Mouse (Mus musculus): ENCODE data around the gene Kansl1l. TPM values are rescaled to one million over a fixed set of nuclear protein-coding genes. Genes with fewer than 3 reads are reported as not detected.
"Not testable (repeated sequence)": the region's sequence is repeated elsewhere in the genome, so short reads cannot be mapped to it uniquely, and the experiment has no call there.

The Kansl1l gene
- polyA plus RNA-seq, 1 experiment from 2014 or later = 19.2 TPM

GRCm38 (mm10) chr1:66768764-66769163 lies 48.6 kb downstream of the Kansl1l start:
- Histone ChIP-seq H3K4me1 (no peaks in the 10 kb centered on the region), H3K4me2 (replicated peaks) (no peak overlapping the region), H3K9me3 (no peaks in the 10 kb centered on the region), H3K27me3 (replicated peaks) (no peaks in the 10 kb centered on the region), H3K4me3 (no peak overlapping the region), H3K9ac (no peak overlapping the region), H3K36me3 (peaks cover 10% of the 10 kb centered on the region; the same call in 1 of the 2 replicates), H3K27ac (no peak overlapping the region)
- no peak for ATAC-seq (ENCODE audit: low FRiP score, low read depth)
- WGBS = 86% methylated on average over 1 of the region's 1 CpGs

- H3K27ac ChIP-seq = no peak overlapping the region
- no peaks in the 10 kb centered on the region for H3K9me3 ChIP-seq
- H3K4me2 ChIP-seq (replicated peaks) = no peak overlapping the region
- no peak overlapping the region for H3K9ac ChIP-seq
- WGBS = 86% methylated on average over 1 of the region's 1 CpGs
- ATAC-seq (ENCODE audit: low FRiP score, low read depth) = no peak
- no peaks in the 10 kb centered on the region for H3K27me3 ChIP-seq (replicated peaks)
- H3K4me3 ChIP-seq = no peak overlapping the region
- peaks cover 14% of the 10 kb centered on the region for H3K36me3 ChIP-seq
- no peaks in the 10 kb centered on the region for H3K4me1 ChIP-seq
These were observed 86.8 kb downstream of the Kansl1l start for GRCm38 (mm10) chr1:66730581-66730980.

DNA sequence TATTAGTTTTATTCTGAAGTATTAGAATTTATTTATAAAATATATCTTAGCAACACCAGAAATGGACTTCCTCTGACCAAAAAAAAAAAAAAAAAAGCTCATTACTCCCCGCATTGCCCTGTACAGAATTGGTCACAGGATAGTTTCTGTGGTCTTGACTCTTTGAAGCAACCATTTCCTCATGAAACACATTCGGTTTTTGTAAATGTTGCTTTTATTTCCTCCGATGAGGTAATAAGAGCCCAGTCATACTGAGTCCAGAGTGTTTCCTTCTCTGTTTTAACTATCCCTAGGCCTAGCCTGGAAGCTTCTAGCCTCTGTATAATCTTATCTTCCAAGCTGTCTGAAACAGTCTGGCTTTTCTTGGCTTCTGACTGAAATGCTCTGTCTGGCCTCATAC lies 104.5 kb downstream of the Kansl1l start:
- Histone ChIP-seq H3K4me3 (no peak overlapping the region), H3K27me3 (replicated peaks) (no peaks in the 10 kb centered on the region), H3K4me1 (no peaks in the 10 kb centered on the region), H3K9me3 (no peaks in the 10 kb centered on the region), H3K9ac (no peak overlapping the region), H3K4me2 (replicated peaks) (no peak overlapping the region), H3K27ac (no peak overlapping the region), H3K36me3 (peaks cover 39% of the 10 kb centered on the region)
- 94% methylated on average over 3 of the region's 3 CpGs for WGBS
- ATAC-seq (ENCODE audit: low FRiP score, low read depth) = no peak

DNA sequence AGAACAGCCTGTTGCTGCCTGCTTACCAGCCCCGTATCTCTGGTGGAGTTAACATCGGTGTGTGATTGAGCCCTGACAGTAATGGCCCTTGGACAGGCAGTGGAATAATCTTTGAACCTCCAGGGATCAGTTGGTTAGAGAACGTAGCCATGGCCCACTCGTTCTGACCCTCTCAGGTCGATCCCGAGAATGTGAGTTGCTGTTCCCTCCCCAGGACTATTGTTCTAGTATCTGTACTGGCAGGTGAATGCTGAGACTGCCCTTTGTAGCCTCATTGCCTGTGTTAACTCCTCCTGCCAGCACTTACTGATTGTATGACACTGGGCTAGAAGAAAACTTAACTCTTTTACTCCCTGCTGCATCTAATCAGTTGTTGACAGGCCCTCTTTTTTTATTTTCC lies 112.8 kb downstream of the Kansl1l start:
- H3K4me1 ChIP-seq = peaks cover 8% of the 10 kb centered on the region
- no peak for ATAC-seq (ENCODE audit: low FRiP score, low read depth)
- WGBS = 43% methylated on average over 6 of the region's 6 CpGs

GRCm38 (mm10) chr1:66702623-66703345 lies 114.6 kb downstream of the Kansl1l start:
- Histone ChIP-seq H3K27me3 (replicated peaks) (no peaks in the 10 kb centered on the region), H3K27ac (no peak overlapping the region), H3K4me3 (no peak overlapping the region), H3K36me3 (peaks cover 13% of the 10 kb centered on the region; the same call in 1 of the 2 replicates), H3K4me2 (replicated peaks) (no peak overlapping the region; the same call in 1 of the 2 replicates), H3K9ac (no peak overlapping the region), H3K4me1 (peaks cover 8% of the 10 kb centered on the region), H3K9me3 (no peaks in the 10 kb centered on the region)
- WGBS = 90% methylated on average over 4 of the region's 4 CpGs
- ATAC-seq (ENCODE audit: low FRiP score, low read depth) = no peak

More for the DNA sequence above, 112.8 kb downstream of the Kansl1l start:
- Histone ChIP-seq H3K4me2 (replicated peaks) (no peak overlapping the region), H3K27ac (no peak overlapping the region), H3K4me3 (no peak overlapping the region), H3K9ac (no peak overlapping the region), H3K9me3 (no peaks in the 10 kb centered on the region), H3K27me3 (replicated peaks) (no peaks in the 10 kb centered on the region), H3K36me3 (peaks cover 19% of the 10 kb centered on the region; the same call in 1 of the 2 replicates)

GRCm38 (mm10) chr1:66701576-66701940 lies 115.8 kb downstream of the Kansl1l start:
- H3K36me3 ChIP-seq = peaks cover 6% of the 10 kb centered on the region; the same call in 1 of the 2 replicates
- H3K27ac ChIP-seq = no peak overlapping the region
- no peaks in the 10 kb centered on the region for H3K9me3 ChIP-seq
- no peaks in the 10 kb centered on the region for H3K27me3 ChIP-seq (replicated peaks)
- ATAC-seq (ENCODE audit: low FRiP score, low read depth) = no peak
- peak overlapping the region; percentile 62 for H3K4me2 ChIP-seq (replicated peaks)
- H3K9ac ChIP-seq = peak overlapping the region; percentile 72
- WGBS = 41% methylated on average over 2 of the region's 2 CpGs
- H3K4me3 ChIP-seq = peak overlapping the region; percentile 81
- peaks cover 8% of the 10 kb centered on the region for H3K4me1 ChIP-seq

GRCm38 (mm10) chr1:66700693-66701575 lies 116.4 kb downstream of the Kansl1l start, which contains the start of gene Rpe:
Gene Rpe, plus strand, starts transcription at chr1:66700831.
- peak within 1 kb of the TSS; percentile 62 for H3K4me2 ChIP-seq (replicated peaks)
- H3K27ac ChIP-seq = peak within 1 kb of the TSS; percentile 37; the same call in 1 of the 2 replicates
- peak within 1 kb of the TSS; percentile 81 for H3K4me3 ChIP-seq
- H3K36me3 ChIP-seq = 0 out of 2 replicates have a peak, but pooled peaks cover 2% of the 10 kb centered on the region
- no peaks in the 10 kb centered on the region for H3K9me3 ChIP-seq
- no peaks in the 10 kb centered on the region for H3K27me3 ChIP-seq (replicated peaks)
- WGBS = under 1% methylated on average over 73 of the region's 73 CpGs
- peaks cover 8% of the 10 kb centered on the region for H3K4me1 ChIP-seq
- ATAC-seq (ENCODE audit: low FRiP score, low read depth) = peak; percentile 100
- H3K9ac ChIP-seq = peak within 1 kb of the TSS; percentile 72

GRCm38 (mm10) chr1:66700149-66700692 lies 117.1 kb downstream of the Kansl1l start:
- Histone ChIP-seq H3K27ac (no peak overlapping the region), H3K9me3 (no peaks in the 10 kb centered on the region), H3K4me2 (replicated peaks) (peak overlapping the region; percentile 62), H3K36me3 (0 out of 2 replicates have a peak, but pooled peaks cover 2% of the 10 kb centered on the region), H3K9ac (no peak overlapping the region), H3K27me3 (replicated peaks) (no peaks in the 10 kb centered on the region), H3K4me1 (peaks cover 8% of the 10 kb centered on the region), H3K4me3 (peak overlapping the region; percentile 81; the same call in 1 of the 2 replicates)
- 45% methylated on average over 5 of the region's 5 CpGs for WGBS
- ATAC-seq (ENCODE audit: low FRiP score, low read depth) = peak; percentile 49

DNA sequence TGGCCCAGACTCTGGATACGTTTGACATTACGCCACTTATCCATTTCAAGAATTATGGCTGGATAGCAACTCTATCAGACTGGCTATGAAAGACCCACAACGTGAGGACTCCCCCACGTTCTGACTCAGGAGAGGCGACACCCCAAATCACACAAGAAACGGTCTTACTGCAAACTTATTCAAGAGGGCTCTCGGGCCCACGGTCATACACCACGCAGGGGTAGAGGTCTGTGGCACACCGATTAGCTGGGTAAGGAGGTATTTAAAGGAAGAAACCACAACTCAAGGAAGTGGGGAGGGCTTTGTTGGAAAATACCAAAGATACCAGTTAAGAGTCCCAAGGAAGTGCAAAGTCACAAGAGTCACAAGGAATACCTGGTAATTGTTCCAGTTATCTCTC lies 117.7 kb downstream of the Kansl1l start:
- H3K27me3 ChIP-seq (replicated peaks); H3K9ac ChIP-seq; H3K36me3 ChIP-seq; H3K4me1 ChIP-seq; H3K4me2 ChIP-seq (replicated peaks); H3K4me3 ChIP-seq; H3K27ac ChIP-seq; ATAC-seq (ENCODE audit: low FRiP score, low read depth); H3K9me3 ChIP-seq: not testable (repeated sequence)
- 81% methylated on average over 10 of the region's 10 CpGs for whole genome bisulfite sequencing

GRCm38 (mm10) chr1:66695296-66695695 lies 122.1 kb downstream of the Kansl1l start:
- H3K36me3 ChIP-seq = no peaks in the 10 kb centered on the region
- 76% methylated on average over 7 of the region's 7 CpGs for WGBS

GRCm38 (mm10) chr1:66694266-66694665 lies 123.1 kb downstream of the Kansl1l start:
- no peak overlapping the region for H3K27ac ChIP-seq
- H3K36me3 ChIP-seq = no peaks in the 10 kb centered on the region
- H3K9me3 ChIP-seq = no peaks in the 10 kb centered on the region
- no peak overlapping the region for H3K9ac ChIP-seq
- WGBS = 85% methylated on average over 5 of the region's 5 CpGs
- no peaks in the 10 kb centered on the region for H3K27me3 ChIP-seq (replicated peaks)
- no peak overlapping the region for H3K4me3 ChIP-seq
- no peak overlapping the region for H3K4me2 ChIP-seq (replicated peaks)
- no peaks in the 10 kb centered on the region for H3K4me1 ChIP-seq
- ATAC-seq (ENCODE audit: low FRiP score, low read depth) = no peak

More at GRCm38 (mm10) chr1:66695296-66695695, 122.1 kb downstream of the Kansl1l start:
- no peak overlapping the region for H3K27ac ChIP-seq
- H3K4me1 ChIP-seq = no peaks in the 10 kb centered on the region
- no peak for ATAC-seq (ENCODE audit: low FRiP score, low read depth)
- H3K9ac ChIP-seq = no peak overlapping the region
- H3K27me3 ChIP-seq (replicated peaks) = no peaks in the 10 kb centered on the region
- no peak overlapping the region for H3K4me3 ChIP-seq
- H3K4me2 ChIP-seq (replicated peaks) = no peak overlapping the region
- no peaks in the 10 kb centered on the region for H3K9me3 ChIP-seq

Measured in neural tube, embryonic 12.5 days (tissue).